8 mouse cellular contexts compared by ENCODE assay signal in the genomic region with DNA sequence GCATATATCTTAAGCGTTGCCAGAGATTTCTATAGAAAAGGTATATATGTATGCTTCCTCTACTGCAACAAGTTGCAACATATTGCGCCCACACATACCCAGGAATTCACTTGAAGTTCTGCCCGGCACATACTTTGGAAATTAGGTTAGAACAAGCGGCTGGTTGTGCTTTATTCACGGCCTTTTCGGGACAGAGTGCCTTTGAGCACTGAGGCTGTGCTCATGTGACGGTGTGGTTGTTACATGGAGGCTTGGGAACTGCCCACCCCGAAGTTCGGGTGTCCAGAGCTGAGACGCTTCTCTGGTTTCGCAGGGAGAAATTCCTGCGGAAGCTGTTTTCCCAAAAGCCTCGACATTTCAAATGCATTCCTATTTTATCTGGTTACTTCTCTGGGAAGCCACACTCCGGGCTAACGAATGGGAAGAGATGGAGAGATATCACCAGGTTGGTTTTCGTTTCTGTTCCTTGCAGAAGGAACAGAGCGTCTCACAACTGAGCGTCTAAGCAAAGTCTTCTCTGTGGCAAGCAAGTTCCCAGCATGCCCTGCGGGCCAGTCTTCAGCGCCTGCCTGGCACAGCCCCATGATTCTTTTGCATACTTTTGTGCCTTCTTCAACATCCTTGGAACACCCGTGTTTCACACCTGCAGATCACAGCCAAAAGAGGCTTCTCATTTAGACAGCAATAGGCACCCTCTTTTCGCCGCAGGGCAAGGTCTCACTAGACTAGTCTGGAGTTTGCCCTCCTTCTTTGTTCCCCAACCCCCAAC. TPM values are rescaled to one million over a fixed set of nuclear protein-coding genes. Genes with fewer than 3 reads are reported as not detected.
DNase-seq lines count a peak whose midpoint lies in the region; ATAC-seq lines count a peak whose summit lies in the region.

No protein-coding gene starts in this region.

- no peak for DNase-seq in heart, adult 11 months
- peak; percentile 48 for DNase-seq in kidney, postnatal 10 days
- peak; percentile 34 to 47 for DNase-seq in lung, postnatal 4 days
- no peak for DNase-seq in cerebellum, postnatal 36 days

- WGBS in heart, embryonic 11.5 days (ENCODE audit: insufficient replicate concordance) = 38% methylated on average over 23 of the region's 23 CpGs
- 16% methylated on average over 23 of the region's 23 CpGs for WGBS in embryonic facial prominence, embryonic 13.5 days
- 72% methylated on average over 23 of the region's 23 CpGs for WGBS in midbrain, embryonic 13.5 days
- 69% methylated on average over 23 of the region's 23 CpGs for WGBS in forebrain, embryonic 13.5 days

- H3K9me3 ChIP-seq in heart, embryonic 11.5 days (replicated peaks; ENCODE audit: control insufficient read depth, low read length) = no peaks in the 10 kb centered on the region; the same call in 1 of the 2 replicates
- H3K9me3 ChIP-seq in embryonic facial prominence, embryonic 13.5 days = no peaks in the 10 kb centered on the region
- H3K9me3 ChIP-seq in midbrain, embryonic 13.5 days = peaks cover 5% of the 10 kb centered on the region; the same call in 1 of the 2 replicates
- 0 out of 2 replicates have a peak, but pooled peaks cover 3% of the 10 kb centered on the region for H3K9me3 ChIP-seq in forebrain, embryonic 13.5 days (replicated peaks)

- H3K4me3 ChIP-seq in heart, embryonic 11.5 days (ENCODE audit: low read depth, low read length) = no peak overlapping the region
- peak overlapping the region; percentile 20 for H3K4me3 ChIP-seq in embryonic facial prominence, embryonic 13.5 days
- no peak overlapping the region for H3K4me3 ChIP-seq in midbrain, embryonic 13.5 days (replicated peaks)
- no peak overlapping the region for H3K4me3 ChIP-seq in forebrain, embryonic 13.5 days

- ATAC-seq in heart, embryonic 11.5 days (replicated peaks; ENCODE audit: insufficient number of reproducible peaks, low FRiP score, low TSS enrichment) = no peak
- no peak for ATAC-seq in embryonic facial prominence, embryonic 13.5 days (ENCODE audit: insufficient number of reproducible peaks, insufficient read depth, low FRiP score, low TSS enrichment, low read depth)
- ATAC-seq in midbrain, embryonic 13.5 days = no peak
- ATAC-seq in forebrain, embryonic 13.5 days = no peak

- H3K9ac ChIP-seq in heart, embryonic 11.5 days (ENCODE audit: low read depth, low read length) = no peak overlapping the region
- 0 out of 2 replicates have a peak overlapping the region, but pooled peaks have one; percentile 16 for H3K9ac ChIP-seq in embryonic facial prominence, embryonic 13.5 days
- no peak overlapping the region for H3K9ac ChIP-seq in midbrain, embryonic 13.5 days (replicated peaks)
- H3K9ac ChIP-seq in forebrain, embryonic 13.5 days = no peak overlapping the region

- H3K27ac ChIP-seq in heart, embryonic 11.5 days (ENCODE audit: low read depth, low read length) = no peak overlapping the region
- peak overlapping the region; percentile 93 for H3K27ac ChIP-seq in embryonic facial prominence, embryonic 13.5 days
- no peak overlapping the region for H3K27ac ChIP-seq in midbrain, embryonic 13.5 days
- H3K27ac ChIP-seq in forebrain, embryonic 13.5 days = no peak overlapping the region

- no peaks in the 10 kb centered on the region for H3K27me3 ChIP-seq in heart, embryonic 11.5 days (ENCODE audit: control insufficient read depth, insufficient read depth, low read length)
- no peaks in the 10 kb centered on the region for H3K27me3 ChIP-seq in embryonic facial prominence, embryonic 13.5 days
- H3K27me3 ChIP-seq in midbrain, embryonic 13.5 days = no peaks in the 10 kb centered on the region
- no peaks in the 10 kb centered on the region for H3K27me3 ChIP-seq in forebrain, embryonic 13.5 days

- H3K4me2 ChIP-seq in heart, embryonic 11.5 days = peak overlapping the region; percentile 37
- peak overlapping the region; percentile 52 for H3K4me2 ChIP-seq in embryonic facial prominence, embryonic 13.5 days
- no peak overlapping the region for H3K4me2 ChIP-seq in midbrain, embryonic 13.5 days (replicated peaks)
- H3K4me2 ChIP-seq in forebrain, embryonic 13.5 days = no peak overlapping the region

- H3K4me1 ChIP-seq in heart, embryonic 11.5 days (ENCODE audit: control insufficient read depth, insufficient read depth, low read length) = peaks cover 11% of the 10 kb centered on the region
- peaks cover 36% of the 10 kb centered on the region for H3K4me1 ChIP-seq in embryonic facial prominence, embryonic 13.5 days
- peaks cover 16% of the 10 kb centered on the region for H3K4me1 ChIP-seq in midbrain, embryonic 13.5 days (replicated peaks)
- peaks cover 12% of the 10 kb centered on the region for H3K4me1 ChIP-seq in forebrain, embryonic 13.5 days

- H3K36me3 ChIP-seq in heart, embryonic 11.5 days (ENCODE audit: control insufficient read depth, insufficient read depth, low read length) = no peaks in the 10 kb centered on the region
- no peaks in the 10 kb centered on the region for H3K36me3 ChIP-seq in embryonic facial prominence, embryonic 13.5 days
- H3K36me3 ChIP-seq in midbrain, embryonic 13.5 days = no peaks in the 10 kb centered on the region
- no peaks in the 10 kb centered on the region for H3K36me3 ChIP-seq in forebrain, embryonic 13.5 days (ENCODE audit: poor library complexity, severe bottlenecking)

RNA-seq across cellular contexts. Expression of gene Alox5ap, which starts 48.5 kb away (rescaled TPM):
- polyA plus RNA-seq in heart, embryonic 11.5 days (2014; fragmentation: Nextera tagmentation; extraction: Ambion mirVana) = 5.2 and 6.4 TPM in 2 replicates
- polyA plus RNA-seq in embryonic facial prominence, embryonic 13.5 days (2015; fragmentation: Nextera tagmentation; extraction: Ambion mirVana) = 10.4 TPM in 2 replicates
- polyA plus RNA-seq in midbrain, embryonic 13.5 days (2015; fragmentation: Nextera tagmentation; extraction: Ambion mirVana) = 8.6 and 9.1 TPM in 2 replicates
- polyA plus RNA-seq in forebrain, embryonic 13.5 days (2015; fragmentation: Nextera tagmentation; extraction: Ambion mirVana) = 5.2 and 7.5 TPM in 2 replicates

Comparison
In these comparisons a context has a peak if more than half of its experiments do, and no peak if none do; other contexts are left out.
1. H3K4me2 ChIP-seq: peak in heart, embryonic 11.5 days (single experiment) and embryonic facial prominence, embryonic 13.5 days (single experiment); none in midbrain, embryonic 13.5 days (single experiment) and forebrain, embryonic 13.5 days (single experiment).
2. DNase-seq: peak in kidney, postnatal 10 days (single experiment) and lung, postnatal 4 days (2 of 2); none in heart, adult 11 months (single experiment) and cerebellum, postnatal 36 days (0 of 2).